Mouse (Mus musculus) monocyte, adult 5-6 weeks (primary cell): ENCODE data around the gene Dnah10. TPM values are rescaled to one million over a fixed set of nuclear protein-coding genes. Genes with fewer than 3 reads are reported as not detected.

Experiments used
- ATAC-seq: fragments of 153-309, 156-312 bp; replicated peaks from 2 replicates; pipeline ENCODE4 v1.8.0; 2017; ENCODE audit warnings: mild to moderate bottlenecking; ENCODE audit not compliant: low TSS enrichment, insufficient number of reproducible peaks, severe bottlenecking, poor library complexity, low FRiP score
- total RNA-seq: library from RNA; stranded (forward); fragments of 200-1000, 200-491, 200-594 nt; gene quantifications from 3 replicates; pipeline ENCODE4 v1.2.3, GENCODE M21; 2017

Dnah10 gene
- total RNA-seq, 1 experiment from 2014 or later, result not detected

DNA sequence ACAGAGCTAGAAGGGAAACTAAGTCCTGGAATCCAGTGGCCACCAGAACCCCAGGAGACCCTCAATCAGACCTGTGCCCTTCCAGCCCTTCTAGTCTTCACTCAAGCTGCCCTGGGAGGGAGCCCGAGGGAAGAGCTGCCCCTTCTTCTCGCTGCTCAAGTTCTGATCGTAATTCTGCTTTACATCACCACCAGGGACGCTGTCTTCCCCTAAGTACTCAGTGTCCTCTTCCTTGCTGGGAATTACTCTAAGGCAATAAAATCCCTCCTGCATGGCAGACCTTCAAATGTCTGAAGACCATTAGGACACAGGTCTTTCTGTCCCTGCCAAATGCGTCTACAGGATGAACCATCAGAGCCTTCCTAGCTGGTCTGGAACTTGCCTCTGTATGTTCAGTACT is 135.1 kb downstream of the Dnah10 start:
- ATAC-seq, result no peak

DNA sequence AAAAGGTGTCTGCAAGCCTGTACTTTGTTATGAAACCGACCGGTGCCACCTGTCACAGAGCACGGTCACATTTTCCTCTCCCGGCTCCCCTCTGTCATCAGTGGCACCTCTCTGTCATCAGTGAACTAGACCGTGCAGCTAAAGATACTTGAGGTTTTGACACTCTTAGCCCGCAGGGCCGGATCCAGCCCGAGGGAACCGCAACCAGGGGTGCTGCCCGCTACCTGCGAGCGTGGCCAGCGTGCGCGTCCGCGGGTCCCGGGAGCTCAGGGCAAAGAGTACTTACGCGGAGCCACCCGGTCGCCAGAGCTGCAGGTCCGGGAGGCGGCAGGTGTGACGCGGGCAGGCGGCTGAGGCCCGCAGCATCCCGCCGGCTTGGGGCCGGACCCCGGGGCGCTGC is 136.6 kb downstream of the Dnah10 start:
- no peak; the same call in 1 of the 2 replicates for ATAC-seq

DNA sequence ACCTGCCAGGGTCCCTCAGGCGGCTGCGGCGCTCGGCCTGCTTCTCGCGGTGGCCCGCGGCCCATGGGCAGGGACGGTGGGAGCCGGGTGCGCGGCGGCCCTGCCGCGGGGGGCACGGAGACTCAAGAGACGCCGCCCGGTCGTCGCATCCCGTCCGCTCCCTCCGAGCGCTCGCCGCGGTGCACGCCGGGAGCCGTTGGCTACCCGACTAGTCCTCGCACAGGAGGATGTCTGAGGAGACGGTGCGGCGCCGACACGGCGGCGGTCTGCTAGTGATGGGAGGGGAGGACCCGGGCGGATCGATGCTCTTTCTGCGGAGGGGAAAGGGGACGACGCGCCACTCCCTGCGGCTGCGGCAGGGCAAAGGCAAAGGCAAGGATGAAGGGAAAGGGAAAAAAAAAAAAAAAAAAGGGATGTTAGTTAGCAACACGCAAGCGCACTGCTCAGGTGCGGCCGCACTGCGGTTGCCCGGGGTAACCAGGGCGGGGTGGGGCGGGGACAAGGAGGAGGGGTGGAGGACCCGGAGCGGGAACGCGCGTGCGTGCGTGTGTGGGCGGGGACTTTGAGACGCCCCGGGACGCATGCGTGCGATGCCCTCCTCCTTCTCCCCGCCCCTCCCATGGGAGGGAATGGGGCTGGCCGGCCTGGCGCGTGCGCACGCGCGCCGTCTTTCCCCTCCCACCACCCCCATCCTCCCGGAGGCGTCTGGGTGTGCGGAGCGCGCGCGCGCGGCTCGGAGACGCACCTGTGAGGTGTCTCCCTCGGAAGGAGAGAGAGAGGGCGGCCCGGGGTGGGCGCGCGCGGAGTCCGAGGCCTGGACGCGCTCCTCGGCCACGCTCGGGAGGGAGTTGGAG is 137.4 kb downstream of the Dnah10 start, which contains the start of the genes Ccdc92 and Zfp664:
Gene Ccdc92, minus strand, starts transcription at position 412 of the 854 bp plus-strand sequence.
Gene Zfp664, plus strand, starts transcription at position 679 of the 854 bp plus-strand sequence.
- ATAC-seq, result peak; percentile 92

DNA sequence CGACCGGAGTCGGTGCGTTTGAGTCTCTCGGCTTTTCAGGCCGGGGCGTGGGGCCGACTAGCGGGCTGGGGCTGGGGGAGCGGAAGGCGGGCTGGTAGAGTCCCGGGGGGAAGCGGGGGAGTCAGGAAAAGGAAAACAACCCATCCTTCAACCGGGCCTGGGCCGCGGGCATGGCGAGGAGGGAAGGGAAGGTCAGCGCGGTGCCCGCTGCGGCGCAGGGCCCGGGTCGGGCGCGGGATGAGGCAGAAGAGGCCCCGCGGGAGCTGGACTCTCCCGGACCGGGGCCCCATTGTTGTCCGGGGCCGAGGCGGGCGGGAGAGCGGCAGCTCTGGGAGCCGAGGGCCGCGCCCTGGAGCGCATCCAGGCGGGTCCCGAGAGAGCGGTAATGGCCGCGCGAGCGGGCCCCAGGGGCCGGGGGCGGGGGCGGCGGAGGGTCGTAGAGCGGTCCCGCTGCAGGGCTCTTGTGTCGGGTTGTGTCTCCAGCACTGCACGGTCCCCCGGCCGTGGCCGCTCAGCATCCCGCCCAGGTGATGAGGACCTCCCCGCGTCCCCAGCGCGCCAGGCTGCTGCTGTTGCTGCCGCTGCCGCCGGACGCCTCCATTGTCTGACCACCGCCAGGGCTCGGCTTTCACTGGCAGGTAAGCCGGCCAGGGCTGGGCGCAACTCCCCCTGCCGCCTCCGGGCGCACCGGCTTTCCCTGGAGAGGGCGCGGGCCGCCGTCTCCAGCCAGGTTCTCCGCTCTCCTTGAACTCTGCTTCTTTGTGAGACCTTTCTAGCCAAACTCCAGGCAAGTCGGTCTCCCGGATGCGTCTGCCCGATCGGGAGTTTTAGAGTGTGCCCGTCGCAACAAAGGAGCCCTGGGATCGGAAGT is 138.2 kb downstream of the Dnah10 start:
- ATAC-seq, result no peak

DNA sequence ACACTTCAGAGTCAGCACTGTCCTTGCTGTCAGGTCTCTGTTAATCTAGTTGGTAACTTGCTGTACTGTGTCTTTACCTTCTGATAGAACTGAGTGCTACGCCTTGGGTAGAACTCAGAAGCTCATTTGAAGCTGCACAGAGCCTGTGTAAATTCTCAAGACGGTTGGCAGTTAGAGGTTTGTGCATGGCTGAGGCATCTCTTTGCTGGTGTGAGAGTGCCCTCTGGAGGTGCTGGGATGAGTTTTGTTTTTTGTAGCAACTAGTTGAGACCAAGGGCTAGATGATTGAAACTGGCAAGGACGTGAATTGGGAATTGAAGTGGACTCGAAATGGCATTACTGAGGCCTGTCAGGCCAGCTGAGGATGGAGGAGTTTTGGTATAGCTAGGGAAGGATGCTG is 144.1 kb downstream of the Dnah10 start:
- ATAC-seq, result no peak

DNA sequence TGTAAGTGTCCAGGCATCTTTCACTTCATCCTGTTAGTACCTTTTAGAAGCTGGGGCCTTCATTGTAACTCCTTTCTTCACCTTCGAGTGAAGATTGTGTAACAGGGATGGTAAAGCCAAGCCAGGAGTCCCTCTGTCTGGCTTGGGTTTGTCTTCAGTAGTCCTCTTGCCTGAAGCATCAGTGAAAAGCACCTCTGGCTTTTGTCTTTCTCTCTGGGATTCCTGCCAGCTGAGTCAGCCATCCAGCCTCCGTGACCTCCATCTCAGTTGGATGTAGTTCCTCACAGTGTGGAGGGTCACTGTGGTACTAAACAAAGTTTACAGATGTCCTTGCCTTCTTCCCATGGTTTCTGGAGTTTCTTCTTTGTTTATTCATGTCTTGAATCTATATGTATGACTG is 147.1 kb downstream of the Dnah10 start:
- ATAC-seq, result no peak

DNA sequence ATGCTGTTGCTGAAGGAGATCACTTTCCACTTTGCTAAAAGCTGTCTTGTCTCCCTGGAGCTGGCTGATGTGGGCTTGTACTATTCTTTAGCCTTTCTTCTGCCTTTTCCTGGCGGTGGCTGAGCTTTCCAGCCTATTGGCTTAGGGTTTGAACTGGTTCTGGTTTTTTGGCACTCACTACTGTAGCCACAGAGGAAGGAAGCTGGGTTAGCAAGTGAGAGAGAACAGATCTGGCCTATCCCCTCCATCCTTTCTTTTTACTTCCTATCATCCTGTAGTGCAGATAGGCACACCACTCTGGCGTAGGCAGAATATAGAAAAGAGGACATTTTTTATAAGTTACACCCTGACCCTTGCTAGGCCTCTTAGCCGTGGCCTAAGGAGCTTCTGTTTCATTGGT is 148.2 kb downstream of the Dnah10 start:
- ATAC-seq, result no peak

DNA sequence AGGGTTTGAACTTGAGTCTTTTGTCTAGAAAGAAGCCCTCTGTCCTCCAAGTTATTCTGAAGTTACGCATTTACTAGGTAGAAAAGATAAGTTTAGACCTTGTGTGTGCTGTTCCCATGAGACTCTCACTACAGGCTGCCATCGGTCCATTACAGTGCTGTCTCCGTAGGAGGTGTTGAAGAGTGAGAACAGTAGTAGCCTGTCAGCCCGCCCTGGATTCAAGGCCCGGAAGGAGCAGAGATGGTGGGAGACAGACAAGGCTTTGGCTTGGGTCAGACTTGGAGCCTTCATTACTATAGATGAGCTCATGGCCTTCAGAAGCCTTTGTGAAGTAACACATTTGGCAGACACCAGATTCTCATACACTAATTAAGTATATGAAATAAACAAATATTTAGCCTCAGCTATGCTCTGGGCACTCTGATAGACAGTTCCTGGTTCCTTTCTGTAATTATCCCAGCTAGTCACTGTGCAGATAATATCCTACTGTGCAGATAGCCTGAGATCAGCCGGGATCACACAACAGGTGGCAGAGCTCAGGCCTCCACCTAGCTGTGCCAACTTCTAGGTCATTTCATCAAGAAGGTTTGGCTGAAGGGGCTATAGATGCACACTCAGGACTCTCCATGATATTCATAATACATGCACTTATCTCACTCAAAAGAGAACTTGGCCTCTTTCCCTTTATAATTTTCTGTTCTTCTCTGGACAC is 149.2 kb downstream of the Dnah10 start:
- ATAC-seq, result no peak

DNA sequence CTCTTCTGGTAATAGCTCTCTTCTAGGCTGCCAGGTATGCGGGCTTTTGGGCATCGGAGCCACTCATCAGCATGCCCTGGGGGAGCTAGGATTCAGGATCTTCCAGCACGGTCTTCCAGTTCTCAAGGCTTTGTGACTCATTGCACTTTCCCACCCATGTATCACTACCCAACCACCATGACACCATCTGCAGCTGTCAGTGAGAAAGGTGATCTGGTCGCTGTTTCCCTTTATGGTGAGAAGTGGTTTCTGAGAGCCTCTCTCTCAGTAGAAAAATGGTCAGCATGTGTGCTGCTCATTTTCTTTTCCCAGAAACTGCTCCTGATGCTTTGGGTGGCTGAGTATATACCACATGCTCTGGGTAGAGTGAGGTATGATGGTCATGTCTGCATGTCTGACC is 154.4 kb downstream of the Dnah10 start:
- no peak for ATAC-seq

DNA sequence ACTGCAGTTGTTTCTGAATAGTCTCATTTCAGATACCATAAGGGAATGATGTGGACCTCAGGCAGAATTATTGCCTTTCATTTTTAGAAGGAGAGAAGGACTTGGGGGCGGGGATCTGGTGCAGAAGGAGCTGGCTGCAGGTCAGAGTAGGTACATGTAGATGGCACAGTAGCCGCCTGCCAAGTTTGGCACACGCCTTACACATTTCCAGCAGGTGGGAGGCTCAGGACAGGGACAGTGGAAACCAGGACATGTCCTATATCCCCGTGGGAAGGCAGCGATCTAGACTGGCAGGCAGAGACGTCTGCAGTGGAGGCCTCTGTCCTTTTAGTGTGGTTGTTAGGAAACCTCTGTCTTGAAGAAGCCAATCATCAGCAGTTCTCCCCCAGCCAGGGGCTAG is 154.9 kb downstream of the Dnah10 start:
- ATAC-seq, result no peak

DNA sequence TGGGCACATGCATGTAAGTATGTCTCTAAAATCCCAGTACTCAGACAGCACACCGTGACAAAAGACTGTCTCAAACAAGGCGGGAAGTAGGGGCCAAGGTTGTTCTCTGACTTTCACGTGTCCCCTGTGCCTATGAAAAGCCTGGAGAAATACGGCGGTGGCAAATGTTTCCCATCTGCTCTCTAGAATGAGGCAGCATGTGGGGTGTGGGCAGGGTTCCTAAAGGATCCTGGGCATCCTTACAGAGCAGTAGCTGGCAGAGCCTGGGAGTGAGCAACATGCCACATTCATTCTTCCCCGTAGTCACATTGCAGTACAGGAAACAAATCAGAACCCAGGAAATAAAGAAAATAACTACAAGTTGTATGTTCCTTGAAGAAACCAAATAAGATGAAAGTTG is 159.0 kb downstream of the Dnah10 start:
- no peak for ATAC-seq

Other genes with a start within 250 kb of the Dnah10 start
- 47.8 to 86.1 TPM (median 71.4 TPM) in 3 replicates for gene Rilpl2, start 246.7 kb upstream of the Dnah10 start, total RNA-seq
- gene Snrnp35, start 242.0 kb upstream of the Dnah10 start, total RNA-seq, result 7.4 to 12.5 TPM (median 9.8 TPM) in 3 replicates
- gene Rilpl1, start 193.7 kb upstream of the Dnah10 start, total RNA-seq, result 1.4 to 3.0 TPM in 2 of 3 replicates, not detected in the other
- gene Tmed2, start 184.4 kb upstream of the Dnah10 start, total RNA-seq, result 574 to 1,047 TPM (median 1,041 TPM) in 3 replicates
- gene Ddx55, start 172.2 kb upstream of the Dnah10 start, total RNA-seq, result 23.3 to 32.0 TPM (median 28.7 TPM) in 3 replicates
- gene Eif2b1, start 146.0 kb upstream of the Dnah10 start, total RNA-seq, result 21.2 to 26.1 TPM (median 23.4 TPM) in 3 replicates
- gene Gtf2h3, start 145.9 kb upstream of the Dnah10 start, total RNA-seq, result 12.7 to 25.2 TPM (median 15.0 TPM) in 3 replicates
- gene Atp6v0a2, start 96.5 kb upstream of the Dnah10 start, total RNA-seq, result 26.6 to 55.9 TPM (median 27.8 TPM) in 3 replicates
- gene Ccdc92, start 137.3 kb downstream of the Dnah10 start, total RNA-seq, result 0.96 to 9.1 TPM (median 1.6 TPM) in 3 replicates
- 5.8 to 25.7 TPM (median 19.3 TPM) in 3 replicates for gene Zfp664, start 137.6 kb downstream of the Dnah10 start, total RNA-seq